Mouse (Mus musculus) testis, adult 2 months (tissue): Measurements from ENCODE around the gene Wwtr1. TPM values are rescaled to one million over a fixed set of nuclear protein-coding genes. Genes with fewer than 3 reads are reported as not detected.

ENCODE experiments used
- H3K27ac ChIP-seq: fragments of 200-500 bp; 2 replicates; pipeline ENCODE4 v1.5.1; 2012; ENCODE audit warnings: low read depth, low read length; ENCODE audit not compliant: control insufficient read depth, insufficient read depth
- H3K27me3 ChIP-seq: fragments of 200-500 bp; 2 replicates; pipeline ENCODE4 v1.6.1; 2012; ENCODE audit warnings: mild to moderate bottlenecking, low read length, moderate library complexity; ENCODE audit not compliant: control insufficient read depth, insufficient read depth
- H3K36me3 ChIP-seq: fragments of 200-500 bp; 2 replicates; pipeline ENCODE4 v1.6.1; 2012; ENCODE audit warnings: mild to moderate bottlenecking, low read length; ENCODE audit not compliant: control insufficient read depth, insufficient read depth
- H3K4me1 ChIP-seq: fragments of 200-500 bp; 2 replicates; pipeline ENCODE4 v1.6.1; 2012; ENCODE audit warnings: low read length; ENCODE audit not compliant: control insufficient read depth, insufficient read depth
- H3K4me3 ChIP-seq: fragments of 200-500 bp; 2 replicates; pipeline ENCODE4 v1.5.1; 2012; ENCODE audit warnings: low read depth, mild to moderate bottlenecking, low read length, moderate library complexity, mixed read lengths; ENCODE audit not compliant: control insufficient read depth
- CTCF ChIP-seq: fragments of 200-500 bp; IDR thresholded peaks from 2 replicates; pipeline ENCODE4 v1.5.1; 2012; ENCODE audit warnings: low read depth, mild to moderate bottlenecking, inconsistent platforms, low read length, moderate library complexity; ENCODE audit not compliant: control insufficient read depth, insufficient read depth, insufficient replicate concordance
- POLR2A ChIP-seq: fragments of 200-500 bp; IDR thresholded peaks from 2 replicates; pipeline ENCODE4 v1.6.1; 2012; ENCODE audit warnings: low read depth, mild to moderate bottlenecking, inconsistent platforms, low read length, moderate library complexity; ENCODE audit not compliant: control insufficient read depth
- polyA plus RNA-seq: library from polyadenylated mRNA; depleted of rRNA; stranded (reverse); fragments of >200 nt; gene quantifications from 2 replicates; pipeline ENCODE4 v1.2.3, GENCODE M21; 2012; rRNA removed

Gene Wwtr1
- polyA plus RNA-seq, result 23.0 and 24.4 TPM in 2 replicates

- Histone ChIP-seq H3K36me3 (no peaks in the 10 kb centered on the region), H3K4me1 (peaks cover 14% of the 10 kb centered on the region), H3K4me3 (peak within 1 kb of the TSS; percentile 88), H3K27me3 (peaks cover 6% of the 10 kb centered on the region), H3K27ac (peak within 1 kb of the TSS; percentile 91)
- peak; percentile 49; the same call in 1 of the 2 replicates for TF ChIP-seq POLR2A
- no peak for TF ChIP-seq CTCF
Measured at GRCm38 (mm10) chr3:57575660-57576055, at the start of gene Wwtr1. Gene Wwtr1, minus strand, starts transcription at chr3:57575910.

- TF ChIP-seq CTCF (no peak), POLR2A (no peak)
- H3K4me3 ChIP-seq, result no peak overlapping the region
- no peaks in the 10 kb centered on the region for H3K27me3 ChIP-seq
- no peak overlapping the region for H3K27ac ChIP-seq
- no peaks in the 10 kb centered on the region for H3K4me1 ChIP-seq
- no peaks in the 10 kb centered on the region for H3K36me3 ChIP-seq
Measured at GRCm38 (mm10) chr3:57619718-57620117, 44.0 kb upstream of the Wwtr1 start.

GRCm38 (mm10) chr3:57615652-57616051 is 39.9 kb upstream of the Wwtr1 start:
- no peaks in the 10 kb centered on the region for H3K27me3 ChIP-seq

DNA sequence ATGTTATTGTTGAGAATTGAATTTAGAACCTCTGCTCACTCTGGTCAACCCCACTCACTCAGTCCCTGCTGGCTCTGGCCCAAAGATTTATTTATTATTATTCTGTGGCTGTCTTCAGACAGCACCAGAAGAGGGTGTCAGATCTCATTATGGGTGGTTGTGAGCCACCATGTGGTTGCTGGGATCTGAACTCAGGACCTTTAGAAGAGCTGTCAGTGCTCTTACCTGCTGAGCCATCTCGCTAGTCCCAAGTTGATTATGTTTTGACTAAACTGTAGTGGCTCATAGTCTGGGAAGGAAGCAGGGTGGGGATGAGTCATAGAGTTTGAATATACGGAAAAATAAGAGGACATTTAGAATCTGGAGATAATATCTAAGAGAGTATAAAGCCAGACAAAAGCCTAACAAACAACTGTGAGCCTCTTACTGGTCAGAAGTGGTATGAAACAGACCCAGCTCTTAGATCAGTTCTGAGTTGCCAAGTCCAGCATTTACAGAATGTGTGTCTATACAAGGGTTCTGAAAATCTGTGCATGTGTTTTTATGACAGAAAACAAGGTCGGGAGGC is 36.8 kb upstream of the Wwtr1 start:
- TF ChIP-seq CTCF, result no peak
- no peak for TF ChIP-seq POLR2A
- H3K27me3 ChIP-seq, result no peaks in the 10 kb centered on the region

More at GRCm38 (mm10) chr3:57615652-57616051, 39.9 kb upstream of the Wwtr1 start:
- Histone ChIP-seq H3K4me1 (no peaks in the 10 kb centered on the region), H3K36me3 (no peaks in the 10 kb centered on the region), H3K4me3 (no peak overlapping the region), H3K27ac (no peak overlapping the region)
- no peak for TF ChIP-seq CTCF
- no peak for TF ChIP-seq POLR2A

DNA sequence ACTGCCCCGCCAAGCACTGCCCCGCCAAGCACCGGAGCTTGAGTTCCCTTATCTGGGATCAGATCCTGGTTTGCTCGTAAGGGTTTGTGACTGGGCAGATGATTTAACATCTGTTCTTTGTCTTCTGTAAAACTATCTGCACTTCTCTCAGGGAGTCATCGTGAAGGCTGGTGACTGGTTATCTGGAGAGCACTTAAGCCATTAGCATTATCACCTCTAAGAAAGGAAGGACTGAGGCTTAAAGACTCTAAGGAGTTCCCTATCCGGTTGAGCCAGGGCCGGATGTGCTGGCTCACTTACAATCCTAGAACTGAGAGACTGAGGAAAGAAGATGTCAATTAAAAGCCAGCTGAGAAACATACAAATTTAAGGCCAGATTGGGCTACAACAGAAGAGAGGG is 36.1 kb upstream of the Wwtr1 start:
- Histone ChIP-seq H3K36me3 (no peaks in the 10 kb centered on the region), H3K27me3 (no peaks in the 10 kb centered on the region), H3K4me3 (no peak overlapping the region), H3K4me1 (no peaks in the 10 kb centered on the region), H3K27ac (no peak overlapping the region)
- no peak for TF ChIP-seq POLR2A
- TF ChIP-seq CTCF, result no peak

More for the DNA sequence above, 36.8 kb upstream of the Wwtr1 start:
- Histone ChIP-seq H3K36me3 (no peaks in the 10 kb centered on the region), H3K4me1 (no peaks in the 10 kb centered on the region), H3K27ac (no peak overlapping the region), H3K4me3 (no peak overlapping the region)

- H3K4me1 ChIP-seq, result no peaks in the 10 kb centered on the region
- H3K27me3 ChIP-seq, result no peaks in the 10 kb centered on the region
- H3K27ac ChIP-seq, result no peak overlapping the region
- H3K4me3 ChIP-seq, result no peak overlapping the region
- H3K36me3 ChIP-seq, result no peaks in the 10 kb centered on the region
- TF ChIP-seq CTCF (no peak), POLR2A (no peak)
Measured at GRCm38 (mm10) chr3:57604618-57605015, 28.9 kb upstream of the Wwtr1 start.

DNA sequence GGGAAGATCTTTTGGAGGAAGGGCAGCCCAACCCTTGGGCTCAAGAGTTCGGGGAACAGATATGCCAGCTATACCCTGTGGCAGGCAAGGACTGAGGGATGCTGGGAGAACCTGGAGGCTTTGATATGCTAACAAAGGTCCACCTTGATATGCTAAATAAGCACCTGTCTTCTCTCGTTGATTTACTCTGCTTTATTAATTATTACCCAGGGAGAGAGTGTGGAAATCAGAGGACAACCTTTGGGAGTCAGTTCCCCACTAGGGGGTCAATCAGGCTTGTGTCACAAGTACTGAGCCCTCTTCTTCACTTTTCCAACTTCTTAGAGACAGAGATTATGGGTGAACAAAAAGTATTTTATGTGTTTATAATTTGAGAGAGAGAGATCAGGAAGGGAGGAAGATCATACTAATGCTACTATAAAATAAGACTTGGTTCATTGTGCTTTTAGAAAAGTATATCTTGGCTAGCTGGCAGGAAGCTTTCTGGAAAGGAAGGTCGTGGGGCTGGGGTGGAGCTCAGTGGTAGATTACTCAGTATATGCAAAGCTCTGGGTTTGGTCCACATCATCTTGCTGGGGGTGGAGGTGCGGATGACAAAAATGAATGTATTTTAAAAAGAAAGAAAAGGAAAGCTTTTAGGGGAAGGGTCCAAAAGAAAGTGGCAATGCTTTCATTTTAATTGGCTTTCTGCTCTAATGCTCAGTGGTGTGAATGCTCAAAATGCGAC is 28.3 kb upstream of the Wwtr1 start:
- no peaks in the 10 kb centered on the region for H3K4me1 ChIP-seq
- H3K4me3 ChIP-seq, result no peak overlapping the region
- no peaks in the 10 kb centered on the region for H3K36me3 ChIP-seq
- H3K27ac ChIP-seq, result no peak overlapping the region
- TF ChIP-seq POLR2A (no peak), CTCF (no peak)
- H3K27me3 ChIP-seq, result no peaks in the 10 kb centered on the region
